Mouse (Mus musculus) C2C12 (cell line): ENCODE data around the gene Lpar4.

Source experiments
- CEBPB ChIP-seq: IDR thresholded peaks from one replicate; pipeline ENCODE4 v1.6.1; 2011; ENCODE audit warnings: low read depth, mild to moderate bottlenecking, control low read depth, moderate library complexity
- CTCF ChIP-seq: IDR thresholded peaks from one replicate; pipeline ENCODE4 v1.5.1; 2011; ENCODE audit not compliant: control insufficient read depth, insufficient read depth, insufficient read length
- MAX ChIP-seq: IDR thresholded peaks from one replicate; pipeline ENCODE4 v1.6.1; 2011; ENCODE audit warnings: mild to moderate bottlenecking, control low read depth
- MYOD1 ChIP-seq: IDR thresholded peaks from one replicate; pipeline ENCODE4 v1.6.1; 2011; ENCODE audit warnings: low read depth; ENCODE audit not compliant: control insufficient read depth, insufficient read length
- MYOG ChIP-seq: IDR thresholded peaks from one replicate; pipeline ENCODE4 v1.6.1; 2011; ENCODE audit not compliant: control insufficient read depth, insufficient read length; ENCODE audit errors: extremely low read depth
- USF1 ChIP-seq: IDR thresholded peaks from one replicate; pipeline ENCODE4 v1.6.1; 2011; ENCODE audit warnings: low read depth, mild to moderate bottlenecking, control low read depth, moderate library complexity

GRCm38 (mm10) chrX:106950558-106950957, 30.1 kb downstream of the Lpar4 start:
- TF ChIP-seq CTCF, result no peak
- TF ChIP-seq MAX, result no peak
- TF ChIP-seq CEBPB, result no peak
- TF ChIP-seq USF1, result no peak
- TF ChIP-seq MYOD1, result no peak
- no peak for TF ChIP-seq MYOG
